Mouse (Mus musculus): ENCODE results near the gene Olfml2a.
"Not testable (repeated sequence)": the region's sequence is repeated elsewhere in the genome, so short reads cannot be mapped to it uniquely, and the experiment has no call there.

Olfml2a gene

GRCm38 (mm10) chr2:38987803-38988510 lies 56.2 kb downstream of the Olfml2a start:
- DNase-seq, result no peak

GRCm38 (mm10) chr2:38988929-38989328 lies 57.2 kb downstream of the Olfml2a start:
- no peak for DNase-seq

DNA sequence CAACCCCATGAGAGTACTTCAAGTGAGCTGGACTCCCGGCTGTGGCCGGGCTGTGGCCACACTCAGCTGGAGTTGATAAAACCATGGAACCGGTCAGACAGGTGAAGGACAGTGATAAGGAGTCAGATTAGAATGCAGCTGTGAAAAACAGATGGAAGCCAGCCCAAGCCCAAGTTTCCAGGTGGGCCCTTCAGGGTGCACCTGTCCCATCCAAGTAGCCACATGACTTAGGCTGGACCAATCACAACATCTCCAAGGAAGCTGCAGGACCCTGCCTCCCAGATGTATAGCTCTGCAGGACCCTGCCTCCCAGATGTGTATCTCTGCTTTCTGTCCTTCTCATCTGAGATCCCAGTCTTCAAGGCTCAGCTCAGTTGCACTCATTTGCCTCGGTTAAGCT lies 60.2 kb downstream of the Olfml2a start:
- no peak for DNase-seq

GRCm38 (mm10) chr2:38992452-38992851 lies 60.7 kb downstream of the Olfml2a start:
- no peak for DNase-seq

GRCm38 (mm10) chr2:38997386-38998374 lies 65.9 kb downstream of the Olfml2a start, which contains the start of gene Wdr38:
Gene Wdr38, plus strand, starts transcription at chr2:38997476.
- DNase-seq, result peak; percentile 89 to 93

- DNase-seq, result no peak
These were observed 67.6 kb downstream of the Olfml2a start for GRCm38 (mm10) chr2:38999381-38999780.

DNA sequence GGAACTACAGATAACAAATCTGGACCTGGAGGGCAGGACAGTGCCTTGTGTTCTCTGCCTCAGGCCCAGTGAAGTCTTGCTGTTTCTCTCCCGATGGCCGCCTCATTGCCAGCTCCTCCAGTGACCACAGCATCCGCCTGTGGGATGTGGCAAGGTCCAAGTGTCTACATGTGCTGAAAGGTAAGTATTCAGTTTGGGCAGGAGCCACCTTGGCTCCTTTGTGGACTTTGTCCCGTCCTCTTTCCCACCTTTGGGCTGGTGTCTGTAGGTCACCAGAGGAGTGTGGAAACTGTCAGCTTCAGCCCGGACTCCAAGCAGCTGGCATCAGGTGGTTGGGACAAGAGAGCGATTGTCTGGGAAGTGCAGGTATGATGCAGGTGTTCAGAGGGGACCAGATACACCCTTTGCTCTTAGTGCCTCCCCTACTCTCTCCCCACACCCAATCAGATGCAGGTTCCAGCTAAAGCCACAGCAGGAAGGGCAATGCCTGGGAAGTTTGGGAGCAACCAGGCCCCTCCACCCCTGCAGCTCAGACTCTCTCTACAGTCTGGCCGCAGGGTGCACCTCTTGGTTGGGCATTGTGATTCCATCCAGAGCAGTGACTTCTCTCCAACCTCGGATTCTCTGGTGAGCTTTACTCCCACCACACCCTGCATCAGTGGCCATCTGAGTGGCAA lies 68.3 kb downstream of the Olfml2a start:
- no peak for DNase-seq

GRCm38 (mm10) chr2:39000587-39000919 lies 68.8 kb downstream of the Olfml2a start:
- no peak for DNase-seq

DNA sequence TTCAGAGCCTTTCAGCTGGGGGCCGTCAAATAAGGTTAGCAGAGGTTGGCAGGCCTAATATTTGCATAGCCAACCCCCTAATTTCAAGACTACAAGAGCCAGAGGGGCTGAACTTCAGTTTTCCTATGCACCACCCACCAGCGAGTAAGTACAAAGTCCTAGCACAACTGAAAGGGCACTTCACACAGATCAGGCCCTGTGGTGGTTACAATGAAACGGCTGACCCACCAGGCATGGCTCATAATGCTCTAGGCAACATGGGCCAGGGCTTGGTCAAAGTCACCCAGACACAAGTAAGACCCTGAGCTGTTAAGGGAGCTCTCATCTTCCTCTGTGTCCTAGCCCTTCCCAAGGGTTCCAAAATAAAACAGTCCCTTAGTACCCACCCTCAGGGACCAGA lies 70.1 kb downstream of the Olfml2a start:
- no peak for DNase-seq

DNA sequence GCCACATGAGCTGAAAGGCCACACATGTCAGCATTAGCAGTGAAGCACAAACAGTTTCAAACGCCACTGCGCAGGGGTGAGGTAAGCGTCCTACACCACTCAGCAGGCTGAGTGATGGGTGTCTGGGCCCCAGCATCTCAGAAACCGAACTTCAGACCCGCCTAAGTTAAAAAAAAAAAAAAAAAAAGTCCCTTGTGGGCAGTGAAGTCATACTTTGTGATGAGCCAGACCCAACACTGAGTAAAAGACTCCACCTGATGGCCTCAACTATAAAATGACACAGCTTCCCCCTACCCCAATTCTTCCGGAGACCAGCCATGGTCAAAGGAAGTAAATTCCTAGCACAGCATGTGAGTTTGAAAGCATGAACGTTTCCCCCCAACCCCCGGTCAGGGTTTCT lies 71.3 kb downstream of the Olfml2a start:
- no peak for DNase-seq

DNA sequence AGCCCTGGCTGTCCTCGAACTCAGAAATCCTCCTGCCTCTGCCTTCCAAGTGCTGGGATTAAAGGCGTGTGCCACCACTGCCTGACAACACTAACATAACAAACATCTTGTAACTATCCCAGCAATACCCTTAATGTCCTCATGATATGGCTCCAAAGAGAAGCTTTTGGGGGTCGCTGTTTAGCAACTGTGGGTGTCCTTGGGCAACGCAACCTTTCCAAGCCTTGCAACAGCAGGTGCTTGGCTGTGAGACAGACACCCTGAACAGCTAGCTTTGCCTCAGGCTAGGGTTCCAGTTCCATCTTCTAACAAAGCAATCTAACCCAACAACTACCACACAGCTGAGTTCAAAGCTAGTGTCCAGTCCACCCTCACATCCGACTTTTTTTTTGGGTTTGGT lies 71.7 kb downstream of the Olfml2a start:
- DNase-seq, result no peak

GRCm38 (mm10) chr2:39004372-39004771 lies 72.6 kb downstream of the Olfml2a start:
- peak in 1 of 2 experiments; percentile 25 for DNase-seq

- DNase-seq, result peak; percentile 92 to 94
These were observed 73.2 kb downstream of the Olfml2a start, which contains the start of gene Arpc5l for GRCm38 (mm10) chr2:39004880-39005435. Gene Arpc5l, plus strand, starts transcription at chr2:39005348.

DNA sequence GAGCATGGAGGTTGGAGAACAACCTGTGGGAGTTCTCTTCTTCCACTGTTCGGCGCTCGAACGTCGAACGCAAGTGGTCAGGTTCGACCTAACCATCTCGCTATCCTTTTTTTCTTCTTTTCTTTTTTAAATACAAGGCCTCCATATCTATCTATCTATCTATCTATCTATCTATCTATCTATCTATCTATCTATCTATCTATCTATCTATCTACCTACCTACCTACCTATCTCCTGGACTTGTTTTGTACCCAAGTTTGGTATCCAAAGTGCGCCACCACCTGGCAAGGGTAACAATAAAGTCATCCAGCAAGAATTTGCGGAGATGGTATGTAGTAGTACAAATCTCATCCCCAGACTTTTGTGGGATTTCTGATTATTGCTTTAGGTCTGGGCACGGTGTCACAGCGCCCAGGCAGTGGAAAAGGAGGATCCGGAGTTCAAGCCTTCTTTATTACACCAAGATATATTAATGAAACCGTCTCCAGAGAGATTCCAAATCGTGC lies 73.8 kb downstream of the Olfml2a start, which contains the start of gene Rpl35:
TSS of gene Rpl35 (minus strand) at position 51 of the 506 bp plus-strand sequence.
- no peak for DNase-seq

GRCm38 (mm10) chr2:39006149-39006730 lies 74.5 kb downstream of the Olfml2a start:
- DNase-seq, result no peak

DNA sequence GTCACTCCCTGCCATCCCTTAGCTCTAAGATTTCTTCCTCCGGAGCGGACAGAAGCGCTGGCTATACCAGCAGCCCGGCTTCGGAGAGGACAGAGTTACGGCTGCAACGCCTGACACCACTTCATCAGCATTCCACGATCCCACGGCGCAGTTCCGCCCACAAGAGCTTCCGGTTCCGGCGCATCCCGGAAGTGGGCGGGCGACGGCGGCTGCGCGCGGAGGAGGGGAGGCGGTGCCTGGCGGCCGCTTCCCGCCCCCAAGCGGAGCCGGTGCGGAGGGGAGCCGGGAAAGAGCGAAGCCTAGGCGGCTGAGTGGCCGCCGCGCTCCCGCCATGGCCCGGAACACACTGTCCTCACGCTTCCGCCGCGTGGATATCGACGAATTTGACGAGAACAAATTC lies 76.1 kb downstream of the Olfml2a start:
- DNase-seq, result peak; percentile 94 to 95

DNA sequence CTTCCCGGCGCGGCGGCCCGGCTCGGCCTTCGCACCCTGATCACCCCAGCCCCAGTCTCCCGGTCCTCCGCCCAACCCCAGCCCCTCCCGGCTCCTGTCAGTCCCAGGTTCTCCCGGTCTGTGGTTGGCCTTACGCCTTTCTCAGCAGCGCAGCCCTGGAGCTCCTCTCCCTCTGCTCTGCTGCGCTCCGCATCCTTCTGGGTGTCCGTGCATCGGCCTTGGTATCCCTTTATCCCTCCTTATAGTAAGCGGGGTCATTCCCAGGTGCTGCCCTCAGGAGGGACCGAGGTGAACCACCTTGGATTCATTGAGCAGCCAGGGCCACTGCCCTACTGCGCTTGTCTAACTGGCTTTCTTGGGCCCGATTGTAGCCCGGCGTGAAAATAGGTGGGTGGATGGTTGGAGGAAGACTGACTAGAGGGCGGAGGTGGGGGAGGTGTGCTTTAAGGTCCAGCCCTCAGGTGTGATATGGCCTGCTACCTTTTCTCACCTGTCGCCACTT lies 76.6 kb downstream of the Olfml2a start:
- peak in 1 of 2 experiments; percentile 58 for DNase-seq

DNA sequence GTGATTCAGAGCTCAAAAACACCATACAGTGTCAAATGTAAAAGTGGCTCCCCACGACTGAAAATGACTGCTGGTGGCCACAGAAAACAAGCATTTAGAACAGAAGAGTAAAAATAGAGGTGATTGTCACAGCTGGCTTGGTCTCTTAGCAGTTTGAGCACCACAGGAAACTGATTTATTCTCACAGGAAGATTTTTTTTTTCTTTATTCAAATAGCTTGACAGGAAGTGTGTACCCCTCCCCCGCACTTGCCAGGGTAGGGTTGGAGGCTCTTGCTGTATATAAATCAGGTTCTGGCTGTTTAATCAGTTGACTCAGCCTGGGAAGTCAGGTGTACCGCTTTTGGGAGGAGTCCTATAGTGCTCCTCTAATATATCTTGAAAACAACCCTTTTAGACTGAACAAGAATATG lies 77.2 kb downstream of the Olfml2a start:
- DNase-seq, result no peak

DNA sequence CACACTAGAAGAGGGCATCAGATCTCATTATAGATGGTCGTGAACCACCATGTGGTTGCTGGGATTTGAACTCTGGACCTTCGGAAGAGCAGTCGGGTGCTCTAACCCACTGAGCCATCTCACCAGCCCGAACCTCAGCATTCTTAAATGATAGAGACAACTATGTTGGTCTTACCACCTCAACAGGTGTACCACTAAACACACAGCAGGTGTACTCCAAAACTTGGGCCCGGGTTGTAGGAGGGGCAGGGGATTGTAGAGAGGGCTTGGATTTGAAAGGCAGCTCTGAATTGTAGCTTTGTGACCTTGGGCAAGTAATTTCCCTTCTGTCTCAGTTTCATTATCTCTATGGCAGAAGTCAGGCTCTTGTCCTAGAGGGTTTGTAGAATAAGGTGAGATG lies 78.4 kb downstream of the Olfml2a start:
- DNase-seq, result not testable (repeated sequence)

GRCm38 (mm10) chr2:39011264-39011663 lies 79.5 kb downstream of the Olfml2a start:
- DNase-seq, result no peak

GRCm38 (mm10) chr2:39011971-39012370 lies 80.2 kb downstream of the Olfml2a start:
- DNase-seq, result no peak

DNA sequence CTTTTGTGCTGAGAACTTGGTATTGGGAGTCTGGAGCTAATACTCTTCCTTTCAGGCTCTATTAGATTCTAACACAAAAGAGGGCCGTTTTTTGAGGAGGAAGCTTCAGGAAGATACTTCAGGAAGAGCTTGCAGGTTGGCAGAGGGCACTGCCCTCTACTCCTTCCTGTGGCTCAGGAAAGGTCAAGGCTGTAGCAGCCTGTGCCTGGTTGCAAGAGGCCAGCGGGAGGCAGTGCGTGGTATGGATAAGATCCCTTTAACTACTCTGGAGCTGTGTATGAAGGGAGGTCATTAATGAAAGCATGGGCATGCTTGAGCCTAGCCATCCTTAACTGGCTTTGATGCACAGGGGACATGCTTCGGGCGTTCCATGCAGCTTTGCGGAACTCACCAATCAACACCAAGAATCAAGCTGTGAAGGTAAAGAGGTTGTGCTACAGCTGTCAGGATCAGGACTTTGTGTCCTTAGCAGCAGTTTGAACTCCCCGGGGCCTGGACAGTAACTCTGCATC lies 81.0 kb downstream of the Olfml2a start:
- DNase-seq, result no peak

Data from cerebellum, adult 18-20 months (tissue).